Mouse (Mus musculus) lung, adult 2 months (tissue): Measurements from ENCODE around the gene Iqgap3.

Experiments
- CTCF ChIP-seq: fragments of 200-500 bp; IDR thresholded peaks from 2 replicates; pipeline ENCODE4 v1.5.1; 2011; ENCODE audit warnings: mild to moderate bottlenecking, low read length, control low read depth; ENCODE audit not compliant: insufficient read depth
- POLR2A ChIP-seq: fragments of 200-500 bp; IDR thresholded peaks from 2 replicates; pipeline ENCODE4 v1.6.1; 2011; ENCODE audit warnings: low read depth, mild to moderate bottlenecking, control low read depth, low read length, borderline replicate concordance; ENCODE audit errors: extremely low read depth

GRCm38 (mm10) chr3:88153290-88154011 is 71.7 kb downstream of the Iqgap3 start:
- no peak for TF ChIP-seq POLR2A
- no peak for TF ChIP-seq CTCF
